Mouse (Mus musculus) small intestine, adult 2 months (tissue): Measurements from ENCODE around the gene Palm2. TPM values are rescaled to one million over a fixed set of nuclear protein-coding genes. Genes with fewer than 3 reads are reported as not detected.

Experiments
- H3K27ac ChIP-seq: fragments of 200-500 bp; 2 replicates; pipeline ENCODE4 v1.5.1; 2012; ENCODE audit warnings: low read depth, low read length, control low read depth, inconsistent platforms; ENCODE audit not compliant: insufficient read depth
- H3K27me3 ChIP-seq: fragments of 200-500 bp; 2 replicates; pipeline ENCODE4 v1.6.1; 2012; ENCODE audit warnings: mild to moderate bottlenecking, moderate library complexity, low read length, inconsistent platforms; ENCODE audit not compliant: control insufficient read depth, insufficient read depth
- H3K36me3 ChIP-seq: fragments of 200-500 bp; 2 replicates; pipeline ENCODE4 v1.6.1; 2012; ENCODE audit warnings: mild to moderate bottlenecking, low read length, control low read depth, inconsistent platforms; ENCODE audit not compliant: control insufficient read depth, insufficient read depth
- H3K4me1 ChIP-seq: fragments of 200-500 bp; 2 replicates; pipeline ENCODE4 v1.6.1; 2012; ENCODE audit warnings: low read length, inconsistent platforms, mixed read lengths; ENCODE audit not compliant: control insufficient read depth, insufficient read depth, insufficient read length
- H3K4me3 ChIP-seq: fragments of 200-500 bp; 2 replicates; pipeline ENCODE4 v1.5.1; 2012; ENCODE audit warnings: low read depth, mild to moderate bottlenecking, control low read depth, inconsistent platforms, low read length, moderate library complexity
- CTCF ChIP-seq: fragments of 200-500 bp; IDR thresholded peaks from 2 replicates; pipeline ENCODE4 v1.5.1; 2012; ENCODE audit warnings: low read depth, mild to moderate bottlenecking, control low read depth, inconsistent platforms, low read length, moderate library complexity, mixed read lengths; ENCODE audit not compliant: insufficient replicate concordance, insufficient read length; ENCODE audit errors: extremely low read depth
- POLR2A ChIP-seq: fragments of 200-500 bp; IDR thresholded peaks from 2 replicates; pipeline ENCODE4 v1.6.1; 2012; ENCODE audit warnings: low read depth, mild to moderate bottlenecking, control low read depth, inconsistent platforms, low read length, moderate library complexity
- WGBS: fragments of 180-500 bp; shearing (Covaris S2); methylation state at CpG from one replicate; pipeline ENCODE4 v1.1.7; 2018; 5-methylcytosine and 5-hydroxymethylcytosine counted together
- polyA plus RNA-seq: library from polyadenylated mRNA; depleted of rRNA; stranded (reverse); fragments of >200 nt; gene quantifications from 2 replicates; pipeline ENCODE4 v1.2.3, GENCODE M21; 2012

The Palm2 gene
- polyA plus RNA-seq, 1 experiment, result 0.04 TPM

- TF ChIP-seq CTCF, result no peak
- TF ChIP-seq POLR2A, result no peak
- WGBS, result 91% methylated on average over 5 of the region's 5 CpGs
- no peak overlapping the region for H3K4me3 ChIP-seq
- H3K4me1 ChIP-seq, result no peaks in the 10 kb centered on the region
- no peak overlapping the region for H3K27ac ChIP-seq
- H3K27me3 ChIP-seq, result no peaks in the 10 kb centered on the region
- no peaks in the 10 kb centered on the region for H3K36me3 ChIP-seq
These were observed 18.6 kb downstream of the Palm2 start for GRCm38 (mm10) chr4:57452661-57453060.

GRCm38 (mm10) chr4:57462378-57462777 is 28.3 kb downstream of the Palm2 start:
- Histone ChIP-seq H3K4me1 (no peaks in the 10 kb centered on the region), H3K27me3 (no peaks in the 10 kb centered on the region), H3K27ac (no peak overlapping the region), H3K36me3 (no peaks in the 10 kb centered on the region), H3K4me3 (no peak overlapping the region)
- TF ChIP-seq CTCF (no peak), POLR2A (no peak)
- 44% methylated on average over 3 of the region's 3 CpGs for WGBS

DNA sequence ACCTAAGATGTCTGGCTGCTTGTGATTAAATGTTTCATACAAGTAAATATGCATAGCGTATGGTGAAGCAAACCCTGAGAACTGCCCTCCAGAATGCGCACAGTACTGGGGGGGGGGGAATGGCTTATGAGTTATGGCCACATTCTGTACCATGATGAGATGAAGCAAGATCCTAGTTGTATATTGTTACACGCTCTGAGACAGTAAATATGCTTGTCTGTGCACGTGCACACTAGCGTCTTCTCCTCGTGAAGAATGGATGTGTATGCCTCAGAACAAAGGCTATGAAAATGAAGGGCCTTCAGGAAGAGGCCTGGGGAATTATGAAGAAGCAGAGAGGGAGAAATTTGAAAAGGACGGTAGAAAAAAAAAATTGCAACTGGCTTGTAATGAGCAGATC is 48.4 kb downstream of the Palm2 start:
- 85% methylated on average over 7 of the region's 7 CpGs for WGBS
- no peaks in the 10 kb centered on the region for H3K27me3 ChIP-seq
- no peak overlapping the region for H3K4me3 ChIP-seq
- no peak for TF ChIP-seq CTCF
- TF ChIP-seq POLR2A, result no peak
- no peak overlapping the region for H3K27ac ChIP-seq
- no peaks in the 10 kb centered on the region for H3K4me1 ChIP-seq
- no peaks in the 10 kb centered on the region for H3K36me3 ChIP-seq

GRCm38 (mm10) chr4:57486392-57486791 is 52.3 kb downstream of the Palm2 start:
- whole genome bisulfite sequencing, result 74% methylated on average over 3 of the region's 3 CpGs
- H3K36me3 ChIP-seq, result no peaks in the 10 kb centered on the region
- H3K27ac ChIP-seq, result no peak overlapping the region
- H3K27me3 ChIP-seq, result no peaks in the 10 kb centered on the region
- TF ChIP-seq POLR2A (no peak), CTCF (no peak)
- no peak overlapping the region for H3K4me3 ChIP-seq
- H3K4me1 ChIP-seq, result no peaks in the 10 kb centered on the region

- TF ChIP-seq CTCF (no peak), POLR2A (no peak)
- WGBS, result 79% methylated on average over 6 of the region's 6 CpGs
- Histone ChIP-seq H3K4me1 (no peaks in the 10 kb centered on the region), H3K4me3 (no peak overlapping the region), H3K27ac (no peak overlapping the region), H3K27me3 (no peaks in the 10 kb centered on the region), H3K36me3 (no peaks in the 10 kb centered on the region)
These were observed 55.8 kb downstream of the Palm2 start for GRCm38 (mm10) chr4:57489887-57490286.

DNA sequence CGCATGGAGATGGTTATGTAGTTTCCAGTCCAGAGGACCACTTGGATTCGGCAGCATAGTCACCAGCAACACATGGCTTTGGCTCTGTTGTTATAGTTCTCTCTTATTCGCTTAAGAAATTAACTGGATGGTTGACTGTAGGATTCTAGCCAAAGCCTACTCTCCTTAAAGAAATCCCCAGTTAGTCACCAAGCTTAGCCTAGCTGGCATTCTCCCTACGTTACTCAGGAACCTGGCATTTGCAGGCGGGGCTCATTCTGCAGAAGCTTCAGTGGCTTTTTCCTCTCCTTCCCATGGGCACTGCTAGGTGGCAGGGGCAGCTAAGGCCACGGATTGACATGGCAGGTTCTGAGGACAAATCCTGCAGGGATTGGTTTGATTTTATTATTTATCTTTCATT is 70.7 kb downstream of the Palm2 start:
- WGBS, result 88% methylated on average over 6 of the region's 6 CpGs
- no peak overlapping the region for H3K27ac ChIP-seq
- no peaks in the 10 kb centered on the region for H3K27me3 ChIP-seq
- H3K4me3 ChIP-seq, result no peak overlapping the region
- TF ChIP-seq POLR2A, result no peak
- no peak for TF ChIP-seq CTCF
- H3K4me1 ChIP-seq, result no peaks in the 10 kb centered on the region
- no peaks in the 10 kb centered on the region for H3K36me3 ChIP-seq

DNA sequence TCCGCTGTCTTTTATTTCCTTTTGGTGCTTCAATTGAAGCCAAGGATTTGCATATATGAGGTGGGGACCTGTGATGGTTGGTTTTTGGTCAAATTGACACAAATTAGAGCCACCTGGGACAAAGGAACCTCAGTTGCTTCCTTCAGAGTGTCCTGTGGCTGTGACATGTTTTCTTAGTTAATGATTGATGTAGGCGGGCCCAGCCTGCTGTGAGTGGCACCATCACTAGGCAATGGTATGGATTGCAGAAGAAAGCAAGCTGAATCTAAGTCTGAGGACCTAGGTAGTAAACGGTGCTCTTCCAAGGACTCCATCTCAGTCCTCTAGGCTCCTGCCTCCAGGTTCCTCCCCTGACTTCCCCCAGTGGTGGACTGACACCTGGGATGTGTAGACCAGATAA is 76.5 kb downstream of the Palm2 start:
- TF ChIP-seq CTCF, result no peak
- no peak for TF ChIP-seq POLR2A
- Histone ChIP-seq H3K36me3 (no peaks in the 10 kb centered on the region), H3K4me3 (no peak overlapping the region), H3K27me3 (no peaks in the 10 kb centered on the region; the same call in 1 of the 2 replicates), H3K27ac (no peak overlapping the region), H3K4me1 (peaks cover 6% of the 10 kb centered on the region; the same call in 1 of the 2 replicates)
- WGBS, result 26% methylated on average over 2 of the region's 3 CpGs
